Mouse (Mus musculus) neural tube, embryonic 14.5 days (tissue): ENCODE results near the gene St3gal3. TPM values are rescaled to one million over a fixed set of nuclear protein-coding genes. Genes with fewer than 3 reads are reported as not detected.

Experiments
- ATAC-seq: fragments of 200-750 bp; cut with Nextera tagmentation; 2 replicates; pipeline ENCODE4 v1.8.0; 2017; ENCODE audit warnings: low read depth, mild to moderate bottlenecking, moderate TSS enrichment, moderate library complexity
- H3K27ac ChIP-seq: fragments of 300-500 bp; sonication (generic); 2 replicates; pipeline ENCODE4 v1.5.1; 2014; ENCODE audit warnings: low read depth, mild to moderate bottlenecking, control low read depth, low read length, moderate library complexity, mixed read lengths
- H3K27me3 ChIP-seq: fragments of 300-500 bp; sonication (generic); 2 replicates; pipeline ENCODE4 v1.6.1; 2014; ENCODE audit warnings: low read length; ENCODE audit not compliant: control insufficient read depth, insufficient read depth
- H3K36me3 ChIP-seq: fragments of 300-500 bp; sonication (generic); 2 replicates; pipeline ENCODE4 v1.6.1; 2014; ENCODE audit warnings: low read length, mixed read lengths; ENCODE audit not compliant: control insufficient read depth, insufficient read depth
- H3K4me1 ChIP-seq: fragments of 300-500 bp; sonication (generic); 2 replicates; pipeline ENCODE4 v1.6.1; 2014; ENCODE audit warnings: low read length; ENCODE audit not compliant: control insufficient read depth, insufficient read depth
- H3K4me2 ChIP-seq: fragments of 300-500 bp; sonication (generic); 2 replicates; pipeline ENCODE4 v1.6.1; 2014; ENCODE audit warnings: mild to moderate bottlenecking, low read depth, low read length, control low read depth
- H3K4me3 ChIP-seq: fragments of 300-500 bp; sonication (generic); 2 replicates; pipeline ENCODE4 v1.5.1; 2014; ENCODE audit warnings: low read depth, low read length, control low read depth, mixed read lengths
- H3K9ac ChIP-seq: fragments of 300-500 bp; sonication (generic); replicated peaks from 2 replicates; pipeline ENCODE4 v1.6.1; 2014; ENCODE audit warnings: low read depth, mild to moderate bottlenecking, control low read depth, low read length, mixed read lengths
- H3K9me3 ChIP-seq: fragments of 300-500 bp; sonication (generic); 2 replicates; pipeline ENCODE4 v1.6.1; 2016; ENCODE audit warnings: low read length; ENCODE audit not compliant: control insufficient read depth
- WGBS: fragments of 180-500 bp; shearing (Covaris S2); extraction: QIAGEN DNeasy Blood & Tissue Kit; methylation state at CpG from one replicate; pipeline ENCODE4 v1.1.7; 2014; 5-methylcytosine and 5-hydroxymethylcytosine counted together
- polyA plus RNA-seq: library from polyadenylated mRNA; unstranded; fragments of >200 nt; fragmentation: Nextera tagmentation; extraction: Ambion mirVana; gene quantifications from 2 replicates; pipeline ENCODE4 v1.2.1, GENCODE M21; 2014

The St3gal3 gene
- polyA plus RNA-seq, 1 experiment from 2014 or later = 10.6 TPM

- ATAC-seq = no peak
- H3K27me3 ChIP-seq = no peaks in the 10 kb centered on the region
- H3K27ac ChIP-seq = no peak overlapping the region
- H3K4me3 ChIP-seq = no peak overlapping the region
- H3K9ac ChIP-seq = no peak overlapping the region
- no peaks in the 10 kb centered on the region for H3K36me3 ChIP-seq
- 78% methylated on average over 4 of the region's 4 CpGs for WGBS
- H3K9me3 ChIP-seq = no peaks in the 10 kb centered on the region
- H3K4me2 ChIP-seq = no peak overlapping the region
- H3K4me1 ChIP-seq = no peaks in the 10 kb centered on the region
These were observed 49.7 kb downstream of the St3gal3 start for GRCm38 (mm10) chr4:118085025-118085424.

- Histone ChIP-seq H3K27me3 (no peaks in the 10 kb centered on the region), H3K9ac (no peak overlapping the region), H3K4me2 (no peak overlapping the region), H3K4me1 (no peaks in the 10 kb centered on the region), H3K9me3 (no peaks in the 10 kb centered on the region), H3K36me3 (no peaks in the 10 kb centered on the region), H3K4me3 (no peak overlapping the region), H3K27ac (no peak overlapping the region)
- 40% methylated on average over 14 of the region's 14 CpGs for WGBS
- peak; percentile 91 for ATAC-seq
These were observed 51.3 kb downstream of the St3gal3 start for GRCm38 (mm10) chr4:118083217-118083951.

GRCm38 (mm10) chr4:118081608-118082331 lies 52.9 kb downstream of the St3gal3 start:
- ATAC-seq = no peak
- H3K27ac ChIP-seq = no peak overlapping the region
- no peaks in the 10 kb centered on the region for H3K4me1 ChIP-seq
- no peaks in the 10 kb centered on the region for H3K36me3 ChIP-seq
- no peak overlapping the region for H3K4me2 ChIP-seq
- H3K4me3 ChIP-seq = no peak overlapping the region
- H3K9ac ChIP-seq = no peak overlapping the region
- no peaks in the 10 kb centered on the region for H3K9me3 ChIP-seq
- 79% methylated on average over 18 of the region's 18 CpGs for WGBS
- H3K27me3 ChIP-seq = no peaks in the 10 kb centered on the region

- no peaks in the 10 kb centered on the region for H3K36me3 ChIP-seq
- ATAC-seq = no peak
- no peak overlapping the region for H3K9ac ChIP-seq
- H3K4me3 ChIP-seq = no peak overlapping the region
- H3K4me1 ChIP-seq = no peaks in the 10 kb centered on the region
- no peaks in the 10 kb centered on the region for H3K27me3 ChIP-seq
- H3K27ac ChIP-seq = no peak overlapping the region
- 83% methylated on average over 8 of the region's 8 CpGs for whole genome bisulfite sequencing
- no peaks in the 10 kb centered on the region for H3K9me3 ChIP-seq
- H3K4me2 ChIP-seq = no peak overlapping the region
These were observed 54.2 kb downstream of the St3gal3 start for GRCm38 (mm10) chr4:118080481-118080880.

GRCm38 (mm10) chr4:118079195-118079594 lies 55.5 kb downstream of the St3gal3 start:
- Histone ChIP-seq H3K4me2 (no peak overlapping the region), H3K27ac (no peak overlapping the region), H3K4me3 (no peak overlapping the region), H3K27me3 (no peaks in the 10 kb centered on the region), H3K4me1 (no peaks in the 10 kb centered on the region), H3K9ac (no peak overlapping the region), H3K36me3 (no peaks in the 10 kb centered on the region), H3K9me3 (no peaks in the 10 kb centered on the region)
- ATAC-seq = no peak
- 87% methylated on average over 8 of the region's 8 CpGs for WGBS

- Histone ChIP-seq H3K4me1 (no peaks in the 10 kb centered on the region), H3K27ac (no peak overlapping the region), H3K36me3 (no peaks in the 10 kb centered on the region), H3K4me2 (no peak overlapping the region), H3K9ac (no peak overlapping the region), H3K27me3 (no peaks in the 10 kb centered on the region), H3K4me3 (no peak overlapping the region), H3K9me3 (no peaks in the 10 kb centered on the region)
- 80% methylated on average over 9 of the region's 9 CpGs for WGBS
- no peak for ATAC-seq
These were observed 56.1 kb downstream of the St3gal3 start for GRCm38 (mm10) chr4:118078576-118078975.

- WGBS = 18% methylated on average over 12 of the region's 12 CpGs
These were observed 57.4 kb downstream of the St3gal3 start for GRCm38 (mm10) chr4:118077293-118077752.

GRCm38 (mm10) chr4:118076648-118077047 lies 58.1 kb downstream of the St3gal3 start:
- 82% methylated on average over 1 of the region's 1 CpGs for WGBS
- Histone ChIP-seq H3K4me3 (no peak overlapping the region), H3K4me2 (no peak overlapping the region), H3K27me3 (no peaks in the 10 kb centered on the region), H3K27ac (no peak overlapping the region), H3K36me3 (no peaks in the 10 kb centered on the region), H3K9ac (no peak overlapping the region), H3K4me1 (peaks cover 4% of the 10 kb centered on the region; the same call in 1 of the 2 replicates), H3K9me3 (no peaks in the 10 kb centered on the region)
- no peak for ATAC-seq

More at GRCm38 (mm10) chr4:118077293-118077752, 57.4 kb downstream of the St3gal3 start:
- Histone ChIP-seq H3K27ac (no peak overlapping the region), H3K9me3 (no peaks in the 10 kb centered on the region), H3K27me3 (no peaks in the 10 kb centered on the region), H3K4me3 (no peak overlapping the region), H3K9ac (no peak overlapping the region), H3K36me3 (no peaks in the 10 kb centered on the region), H3K4me2 (no peak overlapping the region), H3K4me1 (no peaks in the 10 kb centered on the region)
- 0 out of 2 replicates have a peak, but pooled peaks have one; percentile 38 for ATAC-seq

GRCm38 (mm10) chr4:118075343-118075742 lies 59.4 kb downstream of the St3gal3 start:
- no peak overlapping the region for H3K4me2 ChIP-seq
- H3K9ac ChIP-seq = no peak overlapping the region
- 63% methylated on average over 9 of the region's 9 CpGs for WGBS
- no peaks in the 10 kb centered on the region for H3K36me3 ChIP-seq
- H3K4me1 ChIP-seq = peaks cover 7% of the 10 kb centered on the region; the same call in 1 of the 2 replicates
- no peaks in the 10 kb centered on the region for H3K9me3 ChIP-seq
- H3K4me3 ChIP-seq = no peak overlapping the region
- H3K27ac ChIP-seq = no peak overlapping the region
- no peaks in the 10 kb centered on the region for H3K27me3 ChIP-seq
- ATAC-seq = no peak
